Mouse (Mus musculus) hindbrain, embryonic 14.5 days (tissue): ENCODE results near the gene Ccdc71. TPM values are rescaled to one million over a fixed set of nuclear protein-coding genes. Genes with fewer than 3 reads are reported as not detected.

ENCODE experiments used
- ATAC-seq: fragments of 200-750 bp; cut with Nextera tagmentation; 2 replicates; pipeline ENCODE4 v1.8.0; 2017; ENCODE audit warnings: moderate number of reproducible peaks, mild to moderate bottlenecking, moderate TSS enrichment, moderate library complexity; ENCODE audit not compliant: low FRiP score
- DNase-seq: peaks from one replicate; pipeline ENCODE4 v3.0.0-alpha.2; 2015; ENCODE audit warnings: low spot score
- H3K27ac ChIP-seq: fragments of 300-500 bp; sonication (generic); 2 replicates; pipeline ENCODE4 v1.5.1; 2014; ENCODE audit warnings: mild to moderate bottlenecking, moderate library complexity
- H3K27me3 ChIP-seq: fragments of 300-500 bp; sonication (generic); 2 replicates; pipeline ENCODE4 v1.6.1; 2014; ENCODE audit warnings: mild to moderate bottlenecking, low read length, mixed read lengths; ENCODE audit not compliant: control insufficient read depth, insufficient read depth
- H3K36me3 ChIP-seq: fragments of 300-500 bp; sonication (generic); replicated peaks from 2 replicates; pipeline ENCODE4 v1.6.1; 2014; ENCODE audit not compliant: control insufficient read depth, insufficient read depth
- H3K4me1 ChIP-seq: fragments of 300-500 bp; sonication (generic); replicated peaks from 2 replicates; pipeline ENCODE4 v1.6.1; 2014; ENCODE audit warnings: antibody characterized with exemption, low read length, mixed read lengths; ENCODE audit not compliant: control insufficient read depth, insufficient read depth
- H3K4me2 ChIP-seq: fragments of 300-500 bp; sonication (generic); replicated peaks from 2 replicates; pipeline ENCODE4 v1.6.1; 2014; ENCODE audit warnings: mild to moderate bottlenecking, moderate library complexity
- H3K4me3 ChIP-seq: fragments of 300-500 bp; sonication (generic); replicated peaks from 2 replicates; pipeline ENCODE4 v1.5.1; 2014; ENCODE audit warnings: mild to moderate bottlenecking, low read length
- H3K9ac ChIP-seq: fragments of 300-500 bp; sonication (generic); 2 replicates; pipeline ENCODE4 v1.6.1; 2014
- H3K9me3 ChIP-seq: fragments of 300-500 bp; sonication (generic); 2 replicates; pipeline ENCODE4 v1.6.1; 2016; ENCODE audit warnings: low read length; ENCODE audit not compliant: control insufficient read depth
- WGBS: fragments of 180-500 bp; shearing (Covaris S2); extraction: QIAGEN DNeasy Blood & Tissue Kit; methylation state at CpG from one replicate; pipeline ENCODE4 v1.1.7; 2014; 5-methylcytosine and 5-hydroxymethylcytosine counted together
- polyA plus RNA-seq: library from polyadenylated mRNA; unstranded; fragments of >200 nt; fragmentation: Nextera tagmentation; extraction: Ambion mirVana; gene quantifications from 2 replicates; pipeline ENCODE4 v1.2.1, GENCODE M21; 2014

Gene Ccdc71
- polyA plus RNA-seq, 1 experiment from 2014 or later = 44.9 TPM

DNA sequence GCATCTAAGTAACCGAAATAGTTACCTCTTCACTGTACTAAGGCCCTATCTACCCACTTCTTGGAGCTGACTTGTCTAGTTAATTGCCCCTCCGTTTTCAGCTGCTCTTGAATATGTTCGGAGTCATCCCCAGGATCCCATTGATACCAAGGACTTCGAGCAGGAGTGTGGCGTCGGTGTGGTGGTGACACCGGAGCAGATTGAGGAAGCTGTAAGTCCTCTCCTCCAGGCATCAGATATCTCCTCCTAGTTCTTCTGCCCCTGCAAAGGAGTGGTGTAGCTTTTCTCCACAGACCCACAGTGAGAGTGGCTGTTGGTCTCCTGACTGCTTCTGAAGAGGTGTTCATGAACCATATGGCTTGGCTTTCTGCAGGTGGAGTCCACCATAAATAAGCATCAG, 48.4 kb downstream of the Ccdc71 start:
- Histone ChIP-seq H3K4me1 (peaks cover 13% of the 10 kb centered on the region), H3K9me3 (no peaks in the 10 kb centered on the region), H3K27me3 (no peaks in the 10 kb centered on the region), H3K4me3 (peak overlapping the region; percentile 72), H3K4me2 (peak overlapping the region; percentile 96), H3K27ac (no peak overlapping the region), H3K36me3 (peaks cover 43% of the 10 kb centered on the region), H3K9ac (peak overlapping the region; percentile 70; the same call in 1 of the 2 replicates)
- WGBS = 89% methylated on average over 7 of the region's 7 CpGs
- ATAC-seq (no peak), DNase-seq (no peak)

Other genes starting within 250 kb of the Ccdc71 start
- 76.7 and 83.0 TPM in 2 replicates for gene Dag1, start 196.6 kb upstream of the Ccdc71 start, polyA plus RNA-seq
- gene Nicn1, start 170.1 kb upstream of the Ccdc71 start, polyA plus RNA-seq = 136 and 137 TPM in 2 replicates
- 18.6 and 24.4 TPM in 2 replicates for gene Amt, start 163.7 kb upstream of the Ccdc71 start, polyA plus RNA-seq
- gene Rhoa, start 154.4 kb upstream of the Ccdc71 start, polyA plus RNA-seq = 206 and 214 TPM in 2 replicates
- gene Tcta, start 154.4 kb upstream of the Ccdc71 start, polyA plus RNA-seq = 49.5 and 59.9 TPM in 2 replicates
- gene Gpx1, start 121.6 kb upstream of the Ccdc71 start, polyA plus RNA-seq = 462 and 488 TPM in 2 replicates
- 127 TPM in 2 replicates for gene Usp4, start 112.7 kb upstream of the Ccdc71 start, polyA plus RNA-seq
- gene 1700102P08Rik, start 67.7 kb upstream of the Ccdc71 start, polyA plus RNA-seq = 1.7 and 2.2 TPM in 2 replicates
- gene Ccdc36, start 32.0 kb upstream of the Ccdc71 start, polyA plus RNA-seq = 1.6 TPM in 2 replicates
- gene BC048562, start 24.0 kb upstream of the Ccdc71 start, polyA plus RNA-seq = not detected in 2 replicates
- 52.8 and 57.2 TPM in 2 replicates for gene Klhdc8b, start 1.1 kb downstream of the Ccdc71 start, polyA plus RNA-seq
- gene Lamb2, start 19.2 kb downstream of the Ccdc71 start, polyA plus RNA-seq = 18.9 and 19.4 TPM in 2 replicates
- gene Usp19, start 30.1 kb downstream of the Ccdc71 start, polyA plus RNA-seq = 64.9 and 69.7 TPM in 2 replicates
- 61.6 and 66.6 TPM in 2 replicates for gene Qars, start 47.2 kb downstream of the Ccdc71 start, polyA plus RNA-seq
- 119 and 128 TPM in 2 replicates for gene Qrich1, start 56.3 kb downstream of the Ccdc71 start, polyA plus RNA-seq
- gene Impdh2, start 99.8 kb downstream of the Ccdc71 start, polyA plus RNA-seq = 107 and 110 TPM in 2 replicates
- gene Ndufaf3, start 106.9 kb downstream of the Ccdc71 start, polyA plus RNA-seq = 80.9 and 93.2 TPM in 2 replicates
- 241 and 242 TPM in 2 replicates for gene Dalrd3, start 109.4 kb downstream of the Ccdc71 start, polyA plus RNA-seq
- 240 and 242 TPM in 2 replicates for gene Wdr6, start 118.2 kb downstream of the Ccdc71 start, polyA plus RNA-seq
- gene P4htm, start 137.1 kb downstream of the Ccdc71 start, polyA plus RNA-seq = 29.7 and 33.2 TPM in 2 replicates
- 37.7 and 44.0 TPM in 2 replicates for gene Arih2, start 188.9 kb downstream of the Ccdc71 start, polyA plus RNA-seq
- 25.6 and 31.4 TPM in 2 replicates for gene Slc25a20, start 201.6 kb downstream of the Ccdc71 start, polyA plus RNA-seq
- 70.8 and 82.7 TPM in 2 replicates for gene Prkar2a, start 228.8 kb downstream of the Ccdc71 start, polyA plus RNA-seq